Mouse (Mus musculus) brain, adult 2 months (tissue): ENCODE data around the gene Ddhd1.

Experiments used
- DNase-seq: peaks from one replicate; pipeline ENCODE4 v3.0.0; 2011; ENCODE audit warnings: low read depth, low spot score

Ddhd1 gene

GRCm38 (mm10) chr14:45657641-45658611, at the start of gene Ddhd1:
Gene Ddhd1, minus strand, starts transcription at chr14:45658143.
- peak; percentile 94 for DNase-seq

GRCm38 (mm10) chr14:45707176-45707910, 49.4 kb upstream of the Ddhd1 start:
- DNase-seq, result peak; percentile 51

- DNase-seq, result no peak
These were observed 42.2 kb upstream of the Ddhd1 start for GRCm38 (mm10) chr14:45700031-45700572.

DNA sequence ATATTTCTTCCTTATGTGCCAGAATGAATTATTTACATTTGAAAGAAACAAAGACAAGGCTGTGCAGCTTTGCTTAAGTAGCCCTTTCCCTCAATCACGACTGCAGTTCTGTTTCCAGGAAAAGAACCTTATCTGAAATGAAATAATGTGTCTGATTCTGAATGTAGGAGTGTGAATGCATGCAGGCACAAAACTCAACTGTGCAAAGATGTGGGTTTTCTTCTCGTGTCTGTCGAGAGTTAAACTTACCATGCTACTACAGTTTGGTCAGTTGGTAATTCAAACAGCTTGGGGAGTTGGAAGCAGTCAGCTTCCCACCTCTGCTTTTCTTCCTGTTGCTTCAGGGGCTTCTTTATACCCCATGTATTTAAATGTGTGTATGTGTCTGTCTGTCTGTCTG, 40.9 kb upstream of the Ddhd1 start:
- peak; percentile 26 for DNase-seq

GRCm38 (mm10) chr14:45696098-45696497, 38.2 kb upstream of the Ddhd1 start:
- DNase-seq, result no peak

DNA sequence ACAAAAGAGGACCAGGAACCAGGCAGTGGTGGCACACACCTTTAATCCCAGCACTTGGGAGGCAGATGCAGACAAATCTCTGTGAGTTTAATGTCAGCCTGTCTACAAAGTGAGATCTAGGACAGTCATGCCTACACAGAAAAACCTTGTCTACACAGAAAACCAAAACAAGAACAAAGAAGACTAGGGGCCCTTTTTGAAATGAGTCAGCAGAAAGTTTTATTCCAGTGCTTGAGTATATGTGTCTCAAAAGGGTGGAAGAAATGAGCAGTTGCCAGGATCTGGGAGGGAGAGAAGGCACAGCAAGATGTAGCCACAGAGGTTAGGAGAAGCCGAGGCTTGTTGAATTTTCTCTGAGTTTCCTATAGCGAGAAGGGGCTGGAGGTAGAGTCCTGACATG, 35.9 kb upstream of the Ddhd1 start:
- DNase-seq, result peak; percentile 2

DNA sequence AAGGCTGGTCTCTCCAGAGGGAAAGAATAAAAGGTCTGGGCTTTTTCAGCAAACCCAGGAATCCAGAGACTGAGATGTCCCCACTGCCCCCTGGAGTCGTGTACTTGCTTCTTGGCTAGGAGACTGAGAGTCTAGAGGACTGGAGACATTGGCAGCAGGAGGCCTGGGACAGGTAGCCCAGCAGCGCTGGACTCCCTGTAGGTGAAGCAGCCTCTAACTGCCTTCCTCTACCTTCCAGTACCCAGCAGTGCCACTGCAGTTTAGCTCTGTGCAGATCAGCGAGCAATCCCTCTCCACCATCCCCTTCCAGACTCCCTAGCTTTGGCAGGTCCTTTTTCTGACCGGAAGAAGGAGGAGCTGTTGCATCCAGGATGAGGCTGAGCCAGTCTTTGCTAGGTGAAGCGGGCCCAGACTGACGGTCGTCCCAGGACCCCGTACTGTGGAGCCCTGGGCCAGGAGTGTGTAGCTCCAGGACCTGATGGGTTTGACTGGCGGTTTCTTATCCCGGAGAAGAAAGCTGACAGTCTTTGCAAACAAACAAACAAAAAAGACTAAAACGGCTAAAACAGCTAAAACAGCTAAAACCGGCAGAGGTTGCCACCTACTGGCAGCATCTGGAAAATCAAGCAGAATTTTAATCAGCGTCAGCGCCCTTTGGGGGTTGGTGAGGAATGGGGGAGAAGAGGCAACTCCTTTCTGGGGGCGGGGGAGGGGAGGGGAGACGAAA, 32.7 kb upstream of the Ddhd1 start:
- peak; percentile 72 for DNase-seq

- DNase-seq, result no peak
These were observed 27.4 kb upstream of the Ddhd1 start for GRCm38 (mm10) chr14:45685313-45685712.

DNA sequence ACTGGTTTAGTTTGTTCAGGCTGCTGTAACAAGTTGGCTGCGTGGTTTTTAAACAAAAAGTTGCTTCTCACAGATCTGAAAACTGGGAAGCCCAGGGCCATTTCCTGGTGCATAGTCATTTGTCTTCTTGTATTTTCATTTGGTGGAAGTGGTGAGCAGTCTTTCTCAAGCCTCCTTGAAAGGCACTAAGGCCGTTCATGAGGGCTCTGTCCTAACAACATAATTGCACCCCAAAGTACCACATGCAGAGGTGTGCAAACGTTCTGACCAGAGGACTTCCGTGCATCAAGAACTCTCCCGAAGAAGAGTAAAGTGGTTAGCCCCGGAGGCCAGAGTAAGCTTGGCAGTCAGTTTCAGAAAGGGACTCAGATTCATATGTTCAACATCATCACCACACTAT, 18.8 kb upstream of the Ddhd1 start:
- no peak for DNase-seq

DNA sequence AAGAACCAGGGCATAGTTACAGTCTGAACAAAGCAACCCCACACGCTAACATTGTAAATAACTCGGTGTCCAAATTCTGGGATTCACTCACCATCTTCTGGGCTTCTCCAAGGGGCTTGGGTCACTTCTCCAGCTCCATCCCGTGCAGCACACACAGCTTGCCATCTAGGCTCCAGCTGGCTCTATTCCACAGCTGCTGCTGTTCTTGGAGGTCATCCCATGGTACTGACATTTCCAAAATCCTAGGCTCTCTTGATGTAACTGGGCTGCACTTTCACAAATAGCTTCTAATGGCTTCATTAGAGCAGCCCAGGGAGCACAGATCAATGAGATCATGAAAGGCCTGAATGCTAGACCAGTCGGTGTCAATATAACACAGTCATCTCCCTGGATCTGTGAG, 10.4 kb upstream of the Ddhd1 start:
- no peak for DNase-seq

GRCm38 (mm10) chr14:45667231-45667630, 9.3 kb upstream of the Ddhd1 start:
- DNase-seq, result no peak

GRCm38 (mm10) chr14:45661575-45661974, 3.6 kb upstream of the Ddhd1 start:
- DNase-seq, result no peak

GRCm38 (mm10) chr14:45660315-45660714, 2.4 kb upstream of the Ddhd1 start:
- DNase-seq, result no peak

GRCm38 (mm10) chr14:45656831-45657640, 907 bp downstream of the Ddhd1 start:
- DNase-seq, result peak; percentile 64

- DNase-seq, result no peak
These were observed 3.0 kb downstream of the Ddhd1 start for GRCm38 (mm10) chr14:45654876-45655416.

DNA sequence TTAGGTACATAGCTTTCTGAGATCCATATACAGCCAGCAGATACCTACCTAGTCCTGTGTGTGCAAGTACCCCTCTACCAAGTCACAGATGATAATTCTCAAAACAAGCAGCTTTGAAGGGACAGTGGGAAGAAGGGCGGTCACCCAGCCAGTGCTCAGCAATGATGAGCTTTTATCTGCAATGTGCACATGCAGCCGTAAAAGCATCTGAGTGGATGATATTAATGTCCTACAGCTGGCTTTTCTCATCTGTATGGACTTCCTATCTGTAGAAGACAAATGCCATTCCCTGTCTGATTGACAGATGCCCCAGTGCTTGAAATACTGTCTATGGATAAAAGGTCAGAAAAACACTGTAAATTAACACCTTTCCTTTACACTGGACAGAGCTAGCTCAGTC, 4.2 kb downstream of the Ddhd1 start:
- DNase-seq, result no peak

- peak; percentile 39 for DNase-seq
These were observed 8.7 kb downstream of the Ddhd1 start for GRCm38 (mm10) chr14:45648999-45649818.

DNA sequence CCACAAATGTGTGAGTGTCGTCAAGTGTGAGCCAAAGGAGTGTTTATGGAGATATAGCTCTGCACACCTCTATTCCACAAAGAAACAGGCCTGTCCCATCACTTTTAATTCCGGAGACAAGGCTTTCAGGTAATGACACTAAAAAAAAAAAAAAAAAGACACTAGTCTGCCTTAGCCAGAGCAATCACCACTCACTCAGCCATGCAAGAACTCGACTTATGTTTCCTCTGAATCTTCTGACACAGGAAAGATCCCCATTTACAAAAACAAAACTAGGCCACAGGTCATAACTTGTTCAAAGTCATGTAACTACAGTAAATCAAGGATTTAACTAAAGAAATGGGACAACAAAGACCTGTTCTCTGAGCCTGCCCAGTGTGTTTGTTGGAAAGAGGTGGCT, 9.8 kb downstream of the Ddhd1 start:
- no peak for DNase-seq

GRCm38 (mm10) chr14:45647632-45648031, 10.3 kb downstream of the Ddhd1 start:
- DNase-seq, result peak; percentile 60

DNA sequence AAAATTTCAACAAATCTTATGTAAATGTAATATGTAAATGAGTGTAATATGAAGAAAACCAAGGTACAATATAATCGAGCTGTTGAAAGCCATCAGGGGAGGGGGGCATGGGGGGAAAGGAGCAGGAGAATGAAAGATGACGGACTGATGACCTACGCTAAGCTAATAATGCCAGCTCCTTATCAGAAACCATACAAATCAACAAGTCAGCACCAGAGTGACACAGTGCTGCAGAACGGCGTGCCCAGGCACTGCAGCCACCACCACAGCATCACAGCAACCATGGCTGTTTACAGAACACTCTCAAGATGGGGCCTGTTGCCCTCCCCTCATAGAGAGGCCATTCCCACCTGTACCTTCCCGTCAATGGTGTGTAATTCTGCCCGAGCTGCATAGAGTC, 10.8 kb downstream of the Ddhd1 start:
- DNase-seq, result no peak
